Comparison of ENCODE assay signal across 9 mouse cellular contexts in the genomic region with DNA sequence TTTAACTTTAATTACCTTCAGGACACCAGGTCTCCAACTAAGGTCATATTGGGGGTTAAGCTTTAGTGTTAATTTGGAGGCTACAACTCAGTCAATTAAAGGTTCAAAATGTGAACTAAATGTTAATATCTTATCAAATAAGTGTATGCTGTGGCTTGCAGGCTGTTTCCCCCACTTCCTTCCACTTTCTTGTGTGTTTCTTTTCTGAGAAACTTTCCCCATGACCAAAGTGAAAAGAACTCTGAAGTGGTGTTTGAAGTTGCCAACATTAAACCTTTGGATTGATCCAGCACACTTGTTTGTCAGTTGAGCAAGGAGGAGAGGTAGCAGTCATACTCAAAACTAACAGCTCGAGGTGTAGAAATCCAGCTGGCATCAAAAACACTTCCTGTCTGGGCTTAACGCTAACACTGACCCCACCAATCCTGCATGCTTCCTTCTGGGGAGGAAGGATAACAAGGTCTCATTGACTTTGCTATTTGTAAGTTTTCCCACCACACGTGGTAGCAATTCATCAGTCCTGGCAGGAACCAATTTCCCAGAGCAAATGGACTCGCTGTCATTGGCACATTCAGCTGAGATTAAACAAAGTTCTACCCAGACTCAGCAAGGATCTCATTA.
A peak's percentile ranks its signal among the peaks of the same experiment; 100 is the strongest.
DNase-seq lines count a peak whose midpoint lies in the region; ATAC-seq and TF ChIP-seq lines count a peak whose summit lies in the region.
"Had no signal": no experiment of that assay in that cellular context is flagged by ENCODE, and none has a peak within 500 bp of the region (broad histone marks: within the 10 kb centered on the region; RNA-seq: fewer than 3 reads in every experiment).

No protein-coding gene starts in this region.

- ATAC-seq in heart, embryonic 12.5 days (ENCODE audit: insufficient number of reproducible peaks, low FRiP score) = no peak
- ATAC-seq in heart, embryonic 15.5 days (replicated peaks; ENCODE audit: insufficient number of reproducible peaks, insufficient read depth, low FRiP score, low read depth) = peak; percentile 66; the same call in 1 of the 2 replicates
- no peak for ATAC-seq in lung, postnatal 0 days
- no peak for ATAC-seq in intestine, embryonic 15.5 days
- ATAC-seq: hindbrain, embryonic 16.5 days had no signal

- intact Hi-C loops in heart, adult 2 months (cut with DNase I) = no loop called here

- DNase-seq in heart, adult 2 months = peak in 1 of 2 experiments; percentile 27
- DNase-seq in embryo, embryonic 10 days (ENCODE audit: low spot score) = peak; percentile 54
- peak; percentile 27 for DNase-seq in lung, postnatal 0 days (ENCODE audit: low spot score)
- no peak for DNase-seq in cerebellum, postnatal 25 days
- no peak for DNase-seq in layer of hippocampus, postnatal 36 days

- peaks cover 4% of the 10 kb centered on the region for H3K36me3 ChIP-seq in heart, adult 2 months (ENCODE audit: control insufficient read depth, insufficient read depth, low read length)
- no peaks in the 10 kb centered on the region for H3K36me3 ChIP-seq in heart, embryonic 12.5 days
- no peaks in the 10 kb centered on the region for H3K36me3 ChIP-seq in heart, embryonic 15.5 days
- no peaks in the 10 kb centered on the region for H3K36me3 ChIP-seq in lung, postnatal 0 days (ENCODE audit: insufficient read depth, low read length)
- H3K36me3 ChIP-seq in intestine, embryonic 15.5 days = no peaks in the 10 kb centered on the region

- H3K4me2 ChIP-seq in heart, embryonic 12.5 days = no peak overlapping the region
- H3K4me2 ChIP-seq in heart, embryonic 15.5 days = no peak overlapping the region
- no peak overlapping the region for H3K4me2 ChIP-seq in lung, postnatal 0 days (replicated peaks; ENCODE audit: low read depth, low read length)
- no peak overlapping the region for H3K4me2 ChIP-seq in intestine, embryonic 15.5 days (replicated peaks)

- no peaks in the 10 kb centered on the region; the same call in 1 of the 2 replicates for H3K4me1 ChIP-seq in heart, adult 2 months (ENCODE audit: control insufficient read depth, insufficient read depth, low read length)
- peaks cover 7% of the 10 kb centered on the region for H3K4me1 ChIP-seq in heart, embryonic 12.5 days (replicated peaks)
- peaks cover 11% of the 10 kb centered on the region for H3K4me1 ChIP-seq in heart, embryonic 15.5 days (replicated peaks)
- H3K4me1 ChIP-seq in lung, postnatal 0 days (ENCODE audit: insufficient read depth, low read depth, low read length) = no peaks in the 10 kb centered on the region
- H3K4me1 ChIP-seq in intestine, embryonic 15.5 days (replicated peaks) = no peaks in the 10 kb centered on the region

- no peaks in the 10 kb centered on the region for H3K79me2 ChIP-seq in heart, adult 2 months (replicated peaks; ENCODE audit: control insufficient read depth, insufficient read depth, low read length)

- no peaks in the 10 kb centered on the region for H3K9me3 ChIP-seq in heart, embryonic 12.5 days (replicated peaks)
- no peaks in the 10 kb centered on the region for H3K9me3 ChIP-seq in heart, embryonic 15.5 days (replicated peaks)
- no peaks in the 10 kb centered on the region for H3K9me3 ChIP-seq in lung, postnatal 0 days (ENCODE audit: low read length)
- no peaks in the 10 kb centered on the region for H3K9me3 ChIP-seq in intestine, embryonic 15.5 days

- TF ChIP-seq POLR2A in heart, adult 2 months (IDR thresholded peaks at IDR 0.05; ENCODE audit: insufficient read depth, low read depth, low read length) = no peak

- H3K27me3 ChIP-seq in heart, adult 2 months (ENCODE audit: control insufficient read depth, insufficient read depth, low read length) = no peaks in the 10 kb centered on the region
- H3K27me3 ChIP-seq in heart, embryonic 12.5 days (replicated peaks) = no peaks in the 10 kb centered on the region
- H3K27me3 ChIP-seq in heart, embryonic 15.5 days = no peaks in the 10 kb centered on the region
- no peaks in the 10 kb centered on the region for H3K27me3 ChIP-seq in lung, postnatal 0 days (replicated peaks; ENCODE audit: insufficient read depth, low read length)
- no peaks in the 10 kb centered on the region for H3K27me3 ChIP-seq in intestine, embryonic 15.5 days (replicated peaks)

- no peak overlapping the region for H3K27ac ChIP-seq in heart, adult 2 months
- H3K27ac ChIP-seq in heart, embryonic 12.5 days (ENCODE audit: poor library complexity, severe bottlenecking) = no peak overlapping the region
- peak overlapping the region; percentile 31 for H3K27ac ChIP-seq in heart, embryonic 15.5 days
- H3K27ac ChIP-seq in lung, postnatal 0 days (ENCODE audit: low read length) = no peak overlapping the region
- no peak overlapping the region for H3K27ac ChIP-seq in intestine, embryonic 15.5 days

- 0 out of 2 replicates have a peak, but pooled peaks have one; percentile 30 for TF ChIP-seq EP300 in heart, adult 2 months (IDR thresholded peaks at IDR 0.05; ENCODE audit: insufficient read depth, low read depth, low read length)
- TF ChIP-seq EP300 in lung, postnatal 0 days (IDR thresholded peaks at IDR 0.05) = no peak

- under 1% methylated on average over 4 of the region's 4 CpGs for WGBS in heart, adult 2 months
- 10% methylated on average over 4 of the region's 4 CpGs for WGBS in heart, embryonic 12.5 days
- WGBS in heart, embryonic 15.5 days = 4% methylated on average over 4 of the region's 4 CpGs
- 8% methylated on average over 4 of the region's 4 CpGs for WGBS in lung, postnatal 0 days
- WGBS in intestine, embryonic 15.5 days = 15% methylated on average over 4 of the region's 4 CpGs

- H3K9ac ChIP-seq in heart, adult 2 months (ENCODE audit: low read depth, low read length) = no peak overlapping the region
- no peak overlapping the region for H3K9ac ChIP-seq in heart, embryonic 12.5 days
- H3K9ac ChIP-seq in heart, embryonic 15.5 days = no peak overlapping the region
- H3K9ac ChIP-seq in lung, postnatal 0 days (replicated peaks; ENCODE audit: low read depth) = no peak overlapping the region
- H3K9ac ChIP-seq in intestine, embryonic 15.5 days = no peak overlapping the region

- no peak for TF ChIP-seq CTCF in heart, adult 2 months (IDR thresholded peaks at IDR 0.05)
- TF ChIP-seq CTCF in lung, postnatal 0 days (IDR thresholded peaks at IDR 0.05) = no peak

- H3K4me3 ChIP-seq in heart, adult 2 months = no peak overlapping the region
- no peak overlapping the region for H3K4me3 ChIP-seq in heart, embryonic 12.5 days
- H3K4me3 ChIP-seq in heart, embryonic 15.5 days = no peak overlapping the region
- H3K4me3 ChIP-seq in lung, postnatal 0 days (ENCODE audit: low read depth, low read length) = no peak overlapping the region
- H3K4me3 ChIP-seq in intestine, embryonic 15.5 days (replicated peaks) = no peak overlapping the region

Comparison
In these comparisons a context has a peak if more than half of its experiments do, and no peak if none do; other contexts are left out.
1. DNase-seq: peak in embryo, embryonic 10 days (single experiment) and lung, postnatal 0 days (single experiment); none in cerebellum, postnatal 25 days (0 of 2) and layer of hippocampus, postnatal 36 days (0 of 2).